Mouse (Mus musculus): ENCODE measurements at regions not wholly inside any gene's neighbourhood (a gene's known extent, or its start where the extent isn't known, plus 50 kb on each side); places are given as distances from the start of the nearest gene placed in this dataset.

GRCm38 (mm10) chr10:118501571-118501970, 60.7 kb downstream of the Ifng start:
- DNase-seq = no peak

- DNase-seq = peak; percentile 40
Measured at GRCm38 (mm10) chr10:118504811-118505210, 64.0 kb downstream of the Ifng start.

GRCm38 (mm10) chr10:118506154-118506553, 65.3 kb downstream of the Ifng start:
- DNase-seq = no peak

- DNase-seq = peak; percentile 7
Measured at GRCm38 (mm10) chr10:118507630-118508029, 66.8 kb downstream of the Ifng start.

GRCm38 (mm10) chr10:118516839-118517238, 76.0 kb downstream of the Ifng start:
- no peak for DNase-seq

- no peak for DNase-seq
Measured at GRCm38 (mm10) chr10:118517995-118518394, 77.1 kb downstream of the Ifng start.

GRCm38 (mm10) chr10:118545966-118546365, 105.1 kb downstream of the Ifng start:
- DNase-seq = no peak

- no peak for DNase-seq
Measured at GRCm38 (mm10) chr10:118550201-118550600, 109.4 kb downstream of the Ifng start.

GRCm38 (mm10) chr10:118558848-118559247, 118.0 kb downstream of the Ifng start:
- no peak for DNase-seq

- DNase-seq = no peak
Measured at GRCm38 (mm10) chr10:118564041-118564440, 123.2 kb downstream of the Ifng start.

- DNase-seq = no peak
Measured at GRCm38 (mm10) chr10:118564528-118565268, 123.9 kb downstream of the Ifng start.

GRCm38 (mm10) chr10:118568617-118569016, 127.8 kb downstream of the Ifng start:
- no peak for DNase-seq

GRCm38 (mm10) chr10:118569424-118569823, 128.6 kb downstream of the Ifng start:
- DNase-seq = no peak

- no peak for DNase-seq
Measured at GRCm38 (mm10) chr10:118573247-118573646, 132.4 kb downstream of the Ifng start.

- DNase-seq = no peak
Measured at GRCm38 (mm10) chr10:118575570-118575969, 134.7 kb downstream of the Ifng start.

- no peak for DNase-seq
Measured at GRCm38 (mm10) chr10:118581376-118581775, 140.5 kb downstream of the Ifng start.

GRCm38 (mm10) chr10:118585821-118586220, 145.0 kb downstream of the Ifng start:
- no peak for DNase-seq

GRCm38 (mm10) chr10:118588198-118588597, 147.4 kb downstream of the Ifng start:
- no peak for DNase-seq

- peak; percentile 91 for DNase-seq
Measured at GRCm38 (mm10) chr10:118592648-118593368, 152.0 kb downstream of the Ifng start.

- DNase-seq = peak; percentile 7
Measured at GRCm38 (mm10) chr10:118596206-118596605, 155.4 kb downstream of the Ifng start.

GRCm38 (mm10) chr10:118598497-118598896, 157.7 kb downstream of the Ifng start:
- DNase-seq = no peak

- no peak for DNase-seq
Measured at GRCm38 (mm10) chr10:118599197-118599596, 158.4 kb downstream of the Ifng start.

- no peak for DNase-seq
Measured at GRCm38 (mm10) chr10:118599610-118600009, 158.8 kb downstream of the Ifng start.

- no peak for DNase-seq
Measured at GRCm38 (mm10) chr10:118602922-118603321, 162.1 kb downstream of the Ifng start.

All from adrenal gland, postnatal 10 days (tissue).